Mouse (Mus musculus) left cerebral cortex, adult 2 months (tissue): ENCODE measurements around the gene Sh2d5. TPM values are rescaled to one million over a fixed set of nuclear protein-coding genes. Genes with fewer than 3 reads are reported as not detected.

Source experiments
- DNase-seq, 2 experiments: peaks; one replicate each; pipeline ENCODE4 v3.0.0; 2021 to 2022; ENCODE audit warnings: low spot score in 2 of 2, mixed read lengths in 1 of 2; ENCODE audit errors: extremely low spot score in 1 of 2
- H3K27ac ChIP-seq: fragments of 200-600 bp; 2 replicates; pipeline ENCODE4 v1.8.1; 2022
- H3K4me3 ChIP-seq: fragments of 200-600 bp; 2 replicates; pipeline ENCODE4 v1.8.1; 2022
- CTCF ChIP-seq: fragments of 200-600 bp; IDR thresholded peaks from 2 replicates; pipeline ENCODE4 v1.8.1; 2022; ENCODE audit warnings: antibody characterized with exemption, mild to moderate bottlenecking, moderate library complexity
- intact Hi-C: fragments of 180-260 bp; cut with DNase I; formaldehyde crosslinking; loops from one replicate; pipeline ENCODE4 v1.15.1; 2025
- total RNA-seq, 2 experiments: library from RNA; stranded (reverse); gene quantifications; 2 replicates each; pipeline ENCODE4 v1.2.3; 2021

Gene Sh2d5
- total RNA-seq, 2 experiments from 2014 or later = 68.9 to 75.7 TPM

DNA sequence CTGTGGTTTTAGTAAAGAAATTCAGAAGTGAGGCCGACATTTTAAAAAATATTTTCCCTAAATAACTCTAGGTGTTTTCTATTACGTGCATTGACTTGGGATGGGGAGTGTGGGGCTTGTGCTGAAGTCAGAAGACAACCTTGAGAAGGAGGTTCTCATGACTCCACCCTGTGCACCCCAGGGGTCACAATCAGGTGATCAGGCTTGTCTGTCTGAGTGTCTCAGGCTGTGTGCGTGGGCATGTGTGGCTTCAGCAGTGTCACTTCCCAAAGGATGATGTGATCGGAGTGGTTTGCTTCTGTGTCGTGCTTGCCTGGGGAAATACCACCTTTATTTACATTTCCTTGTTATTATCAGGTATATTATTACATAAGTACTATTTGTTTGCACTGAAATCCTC, 30.9 kb upstream of the Sh2d5 start:
- DNase-seq = no peak
- TF ChIP-seq CTCF = no peak
- intact Hi-C loops = no loop called here
- Histone ChIP-seq H3K27ac (no peak overlapping the region), H3K4me3 (no peak overlapping the region)

DNA sequence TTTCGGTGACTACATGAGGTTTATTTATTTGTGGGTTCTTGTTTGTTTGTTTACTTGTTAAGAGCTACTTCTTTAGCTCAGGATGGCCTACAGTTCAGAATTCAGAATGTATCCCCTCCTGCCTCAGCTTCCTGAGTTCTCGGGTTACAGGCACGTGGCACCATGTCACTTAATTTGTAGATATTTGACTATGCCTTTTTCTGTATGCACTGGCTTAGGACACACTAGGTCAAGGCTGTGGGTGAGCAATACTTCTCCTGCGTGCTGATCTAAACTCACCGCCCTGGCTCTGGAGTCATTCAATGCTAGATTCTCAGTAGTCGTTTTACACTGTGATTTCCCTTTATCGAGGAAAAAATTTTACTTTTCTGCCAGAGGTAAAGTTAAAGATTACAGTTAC, 29.4 kb upstream of the Sh2d5 start:
- TF ChIP-seq CTCF = no peak
- no peak overlapping the region for H3K4me3 ChIP-seq
- intact Hi-C loops = no loop called here
- no peak for DNase-seq
- H3K27ac ChIP-seq = no peak overlapping the region

DNA sequence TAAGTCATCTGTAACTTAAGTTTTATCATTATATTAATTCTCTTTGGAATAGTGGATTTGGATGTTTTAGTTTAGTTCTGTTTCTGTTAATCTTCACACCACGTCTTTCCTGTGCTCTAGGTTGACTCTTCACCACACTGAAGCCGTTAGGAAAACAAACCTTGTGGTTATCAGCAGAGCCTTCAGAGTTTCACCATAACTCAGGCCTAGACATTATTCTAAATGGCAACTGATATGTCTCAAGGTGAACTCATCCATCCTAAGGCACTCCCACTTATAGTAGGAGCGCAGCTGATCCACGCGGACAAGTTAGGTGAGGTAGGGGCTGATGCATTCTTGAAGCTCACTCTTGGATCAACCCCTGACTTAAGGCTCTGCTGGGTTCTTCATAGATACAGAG, 28.8 kb upstream of the Sh2d5 start:
- no peak for TF ChIP-seq CTCF
- DNase-seq = no peak
- H3K27ac ChIP-seq = no peak overlapping the region
- intact Hi-C loops = no loop called here
- no peak overlapping the region for H3K4me3 ChIP-seq

DNA sequence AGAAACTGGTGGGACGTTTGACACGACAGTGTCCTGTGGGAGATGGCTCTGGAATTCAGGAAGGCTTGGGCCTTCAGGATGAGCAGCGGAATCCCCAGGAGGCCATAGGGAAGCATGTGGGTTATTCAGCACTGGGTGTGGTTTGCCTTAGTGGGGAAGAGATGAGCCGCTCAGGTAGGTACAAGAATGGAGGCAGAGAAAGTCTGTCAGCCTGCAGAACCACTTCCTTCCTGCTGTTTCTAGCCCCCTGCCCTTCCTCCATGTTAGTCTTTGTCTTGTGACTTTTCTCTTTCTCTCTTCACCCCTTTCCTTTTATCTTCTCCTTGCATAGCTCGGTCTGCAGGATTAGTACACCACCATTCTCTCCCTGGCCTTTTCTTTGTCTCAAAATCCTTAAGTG, 27.8 kb upstream of the Sh2d5 start:
- no peak for DNase-seq
- TF ChIP-seq CTCF = no peak
- intact Hi-C loops = no loop called here

DNA sequence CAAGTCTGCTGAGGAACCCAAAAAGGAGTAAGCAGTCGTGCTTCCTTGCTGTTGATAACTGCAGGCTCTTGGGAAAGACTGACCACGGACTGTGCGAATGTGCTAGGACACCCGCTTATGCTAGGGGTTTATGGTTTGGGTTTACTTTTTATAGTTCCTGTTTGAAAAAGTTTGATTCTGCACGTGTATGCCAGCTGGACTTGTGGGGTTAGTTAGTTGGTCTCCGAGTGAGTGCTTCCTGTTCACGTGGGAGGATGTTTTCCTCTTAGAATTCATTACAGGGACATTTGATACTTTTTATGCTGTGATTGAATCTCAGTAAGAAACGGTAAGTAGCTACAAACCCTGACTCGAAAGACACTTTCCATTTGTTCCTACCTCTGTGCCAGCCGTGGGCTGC, 26.6 kb upstream of the Sh2d5 start:
- H3K27ac ChIP-seq = no peak overlapping the region
- intact Hi-C loops = no loop called here
- DNase-seq = no peak
- TF ChIP-seq CTCF = no peak
- H3K4me3 ChIP-seq = no peak overlapping the region

More for the DNA sequence above, 27.8 kb upstream of the Sh2d5 start:
- Histone ChIP-seq H3K27ac (no peak overlapping the region), H3K4me3 (no peak overlapping the region)

GRCm38 (mm10) chr4:138246756-138247665, 3.2 kb upstream of the Sh2d5 start:
- DNase-seq = peak; percentile 79 to 82
- intact Hi-C loops = no loop called here
- Histone ChIP-seq H3K4me3 (no peak overlapping the region), H3K27ac (peak overlapping the region; percentile 70)
- no peak for TF ChIP-seq CTCF

GRCm38 (mm10) chr4:138251819-138252218, 1.6 kb downstream of the Sh2d5 start:
- intact Hi-C loops = no loop called here
- H3K27ac ChIP-seq = peak overlapping the region; percentile 65
- peak; percentile 20 for TF ChIP-seq CTCF
- DNase-seq = no peak
- peak overlapping the region; percentile 80 for H3K4me3 ChIP-seq

GRCm38 (mm10) chr4:138252231-138252630, 2.0 kb downstream of the Sh2d5 start:
- Histone ChIP-seq H3K4me3 (peak overlapping the region; percentile 80), H3K27ac (peak overlapping the region; percentile 65)
- intact Hi-C loops = no loop called here
- TF ChIP-seq CTCF = no peak
- no peak for DNase-seq

GRCm38 (mm10) chr4:138257116-138257687, 7.0 kb downstream of the Sh2d5 start:
- TF ChIP-seq CTCF = no peak
- Histone ChIP-seq H3K4me3 (no peak overlapping the region), H3K27ac (no peak overlapping the region)
- no peak for DNase-seq
- intact Hi-C loops = no loop called here

GRCm38 (mm10) chr4:138258663-138259062, 8.5 kb downstream of the Sh2d5 start:
- no peak for DNase-seq
- Histone ChIP-seq H3K4me3 (no peak overlapping the region), H3K27ac (no peak overlapping the region)
- no peak for TF ChIP-seq CTCF
- intact Hi-C loops = no loop called here

- no peak for DNase-seq
- Histone ChIP-seq H3K4me3 (no peak overlapping the region), H3K27ac (no peak overlapping the region)
- TF ChIP-seq CTCF = no peak
- intact Hi-C loops = no loop called here
These were observed 9.3 kb downstream of the Sh2d5 start for GRCm38 (mm10) chr4:138259482-138259881.

GRCm38 (mm10) chr4:138261843-138262681, 11.9 kb downstream of the Sh2d5 start:
- intact Hi-C loops = no loop called here
- DNase-seq = peak; percentile 87 to 93
- peak overlapping the region; percentile 62 for H3K4me3 ChIP-seq
- peak overlapping the region; percentile 89 for H3K27ac ChIP-seq
- peak; percentile 49 for TF ChIP-seq CTCF
